Mouse (Mus musculus) bone marrow, adult 2 months (tissue): Measurements from ENCODE around the gene Mecom. TPM values are rescaled to one million over a fixed set of nuclear protein-coding genes. Genes with fewer than 3 reads are reported as not detected.

Source experiments
- H3K27ac ChIP-seq: fragments of 200-500 bp; 2 replicates; pipeline ENCODE4 v1.5.1; 2012; ENCODE audit warnings: low read depth, mild to moderate bottlenecking, control low read depth, inconsistent platforms, low read length; ENCODE audit not compliant: control insufficient read depth, poor library complexity, insufficient read depth
- H3K4me1 ChIP-seq: fragments of 200-500 bp; 2 replicates; pipeline ENCODE4 v1.6.1; 2011; ENCODE audit warnings: low read length; ENCODE audit not compliant: control insufficient read depth, insufficient read depth
- H3K4me3 ChIP-seq: fragments of 200-500 bp; replicated peaks from 2 replicates; pipeline ENCODE3; 2011; ENCODE audit warnings: mild to moderate bottlenecking, low read depth, low read length, control low read depth; ENCODE audit not compliant: control insufficient read depth
- CTCF ChIP-seq: fragments of 200-500 bp; IDR thresholded peaks from 2 replicates; pipeline ENCODE4 v1.5.1; 2011; ENCODE audit warnings: low read length, control low read depth; ENCODE audit not compliant: control insufficient read depth, insufficient read depth
- POLR2A ChIP-seq: fragments of 200-500 bp; IDR thresholded peaks from 2 replicates; pipeline ENCODE4 v1.6.1; 2011; ENCODE audit warnings: low read depth, mild to moderate bottlenecking, control low read depth, low read length, borderline replicate concordance; ENCODE audit not compliant: control insufficient read depth
- WGBS: fragments of 180-500 bp; shearing (Covaris S2); methylation state at CpG from one replicate; pipeline ENCODE4 v1.1.7; 2018; 5-methylcytosine and 5-hydroxymethylcytosine counted together
- polyA plus RNA-seq: library from polyadenylated mRNA; stranded (reverse); fragments of >200 nt; gene quantifications from 2 replicates; pipeline ENCODE4 v1.2.4, GENCODE M21; 2011; ENCODE audit warnings: low replicate concordance; ENCODE audit not compliant: missing spikeins, insufficient read depth, insufficient read length

Mecom gene
- polyA plus RNA-seq, 1 experiment, result 0.70 TPM

- WGBS, result 72% methylated on average over 3 of the region's 3 CpGs
- H3K4me1 ChIP-seq, result no peaks in the 10 kb centered on the region
- TF ChIP-seq POLR2A (no peak), CTCF (no peak)
- no peak overlapping the region for H3K4me3 ChIP-seq
- H3K27ac ChIP-seq, result no peak overlapping the region
Observed at GRCm38 (mm10) chr3:30212802-30213201, 335.0 kb downstream of the Mecom start.

DNA sequence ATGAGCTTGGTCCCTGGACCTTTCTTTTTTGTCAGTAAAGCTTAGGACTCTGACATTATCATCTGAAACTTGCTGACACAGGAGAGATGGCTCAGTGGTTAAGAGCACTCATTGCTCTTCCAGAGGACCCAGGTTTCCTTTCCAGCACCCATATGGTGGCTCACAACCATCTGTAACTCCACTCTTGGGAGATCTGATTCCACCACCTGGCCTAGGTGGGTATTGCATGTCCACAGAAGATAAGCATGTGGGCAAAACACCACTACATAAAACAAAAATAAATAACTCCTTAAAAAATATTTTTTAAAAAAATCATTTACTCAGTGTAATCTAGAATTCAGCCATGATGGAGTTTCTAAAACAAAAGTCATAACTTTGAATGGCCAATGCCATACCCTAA, 338.7 kb downstream of the Mecom start:
- no peak overlapping the region for H3K27ac ChIP-seq

DNA sequence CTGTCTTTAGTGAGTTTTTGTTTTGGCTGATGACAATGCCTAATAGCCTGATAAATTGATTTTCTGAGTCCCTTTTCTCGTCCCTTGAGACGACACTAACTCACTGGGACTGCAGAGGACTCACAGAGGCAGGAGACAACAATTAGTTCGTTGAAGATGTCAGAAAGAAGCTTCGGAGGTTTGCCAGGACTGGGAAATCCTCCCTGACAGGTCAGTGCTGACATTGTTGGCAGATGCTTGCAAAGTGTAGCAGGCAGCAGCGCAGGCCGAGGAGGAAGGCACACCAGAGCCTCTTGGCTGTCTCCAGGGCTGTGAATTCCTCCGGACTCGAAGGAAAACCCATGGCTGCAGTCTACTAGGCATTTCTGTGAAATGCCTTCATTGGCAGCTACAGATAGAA, 339.9 kb downstream of the Mecom start:
- H3K27ac ChIP-seq, result no peak overlapping the region
- no peak overlapping the region for H3K4me3 ChIP-seq
- WGBS, result 85% methylated on average over 8 of the region's 8 CpGs

More for the DNA sequence above, 338.7 kb downstream of the Mecom start:
- no peak overlapping the region for H3K4me3 ChIP-seq
- H3K4me1 ChIP-seq, result no peaks in the 10 kb centered on the region
- TF ChIP-seq POLR2A, result no peak
- no peak for TF ChIP-seq CTCF

DNA sequence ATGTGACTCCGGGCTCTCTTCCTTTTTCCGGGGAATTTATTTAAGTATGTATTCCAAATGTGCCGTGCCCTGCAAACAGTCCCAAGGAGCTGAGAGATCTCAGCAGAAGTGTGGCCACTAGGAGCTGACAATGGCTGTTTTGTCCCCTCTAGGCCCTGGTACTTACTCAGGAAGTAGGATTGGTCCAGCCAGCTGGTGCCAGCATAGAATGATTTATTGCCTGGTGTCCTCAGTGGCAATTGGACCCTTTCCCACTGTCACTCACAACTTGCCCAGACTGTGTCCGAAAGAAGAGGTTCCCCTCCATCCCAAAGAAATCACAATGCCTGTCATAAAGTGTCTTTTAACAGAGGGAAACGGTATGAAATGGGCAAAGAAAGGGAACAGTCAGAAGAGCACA, 340.4 kb downstream of the Mecom start:
- H3K4me3 ChIP-seq, result no peak overlapping the region
- H3K4me1 ChIP-seq, result no peaks in the 10 kb centered on the region
- TF ChIP-seq CTCF, result no peak
- no peak for TF ChIP-seq POLR2A
- 55% methylated on average over 5 of the region's 5 CpGs for WGBS
- H3K27ac ChIP-seq, result no peak overlapping the region

More for the DNA sequence above, 339.9 kb downstream of the Mecom start:
- TF ChIP-seq POLR2A (no peak), CTCF (no peak)
- no peaks in the 10 kb centered on the region for H3K4me1 ChIP-seq

DNA sequence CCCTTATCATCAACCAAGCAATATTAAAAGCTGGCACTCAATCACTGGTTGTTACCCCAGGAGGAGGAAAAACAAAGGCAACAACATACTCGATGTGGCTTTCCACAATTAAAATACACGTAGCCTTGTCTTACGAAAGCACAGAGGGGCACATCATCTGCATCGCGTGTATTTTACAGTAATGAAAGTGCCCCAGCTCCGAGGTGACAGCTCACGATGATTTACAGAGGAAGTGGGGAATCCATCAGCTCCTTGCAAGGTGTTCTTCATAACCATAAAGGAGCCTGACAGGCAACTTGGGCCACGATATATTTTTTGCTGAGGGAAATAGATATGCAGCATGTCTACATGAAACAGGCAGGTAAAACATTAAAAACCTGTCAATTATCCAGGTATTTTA, 341.7 kb downstream of the Mecom start:
- H3K4me1 ChIP-seq, result no peaks in the 10 kb centered on the region
- H3K4me3 ChIP-seq, result no peak overlapping the region
- H3K27ac ChIP-seq, result no peak overlapping the region
- TF ChIP-seq POLR2A (no peak), CTCF (no peak)
- WGBS, result 3% methylated on average over 8 of the region's 8 CpGs

DNA sequence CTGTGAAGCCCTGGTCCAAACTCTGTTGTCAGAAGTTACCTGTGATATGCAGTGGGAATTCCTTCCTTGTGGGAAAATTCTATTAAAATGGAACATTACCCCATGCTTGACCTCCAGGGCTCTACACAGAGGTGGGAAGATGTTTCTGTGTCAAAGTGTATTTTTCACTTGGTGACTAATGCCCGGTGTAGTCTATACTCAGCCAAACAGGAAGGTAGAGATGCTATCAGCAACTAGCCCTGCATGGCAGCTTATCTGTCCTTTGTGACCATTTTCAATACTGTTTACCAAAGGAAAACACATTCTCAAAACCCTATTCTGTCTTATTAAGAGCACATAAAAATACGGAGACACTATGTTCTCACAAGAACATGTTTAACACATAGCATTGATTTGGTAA, 344.0 kb downstream of the Mecom start:
- no peak overlapping the region for H3K4me3 ChIP-seq
- H3K27ac ChIP-seq, result no peak overlapping the region
- no peaks in the 10 kb centered on the region for H3K4me1 ChIP-seq
- TF ChIP-seq CTCF (no peak), POLR2A (no peak)
- 38% methylated on average over 2 of the region's 2 CpGs for WGBS

DNA sequence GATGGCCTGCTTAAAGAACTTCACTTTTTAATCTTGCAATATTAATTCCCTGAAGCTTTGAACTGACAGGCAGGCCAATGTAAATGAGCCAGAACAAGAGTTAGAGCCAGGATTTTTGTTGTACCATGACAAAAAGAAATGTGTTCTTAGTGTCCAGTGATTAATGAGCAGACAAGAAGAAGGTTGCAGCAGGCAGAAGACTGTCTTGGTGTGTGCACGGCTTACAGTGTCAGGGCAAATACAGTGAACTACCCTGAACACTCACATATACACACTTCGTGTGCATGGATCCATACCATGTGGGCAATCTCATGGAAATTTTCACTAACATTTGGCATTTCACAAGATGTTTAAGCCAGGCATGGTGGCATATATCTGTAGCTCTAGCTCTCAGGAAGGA, 349.0 kb downstream of the Mecom start:
- H3K4me3 ChIP-seq, result no peak overlapping the region
- TF ChIP-seq POLR2A (no peak), CTCF (no peak)
- no peak overlapping the region for H3K27ac ChIP-seq
- no peaks in the 10 kb centered on the region for H3K4me1 ChIP-seq
- WGBS, result 76% methylated on average over 2 of the region's 2 CpGs

- H3K4me1 ChIP-seq, result no peaks in the 10 kb centered on the region
- H3K27ac ChIP-seq, result no peak overlapping the region
- H3K4me3 ChIP-seq, result no peak overlapping the region
- TF ChIP-seq CTCF (no peak), POLR2A (no peak)
- 88% methylated on average over 5 of the region's 5 CpGs for WGBS
Observed at GRCm38 (mm10) chr3:30198227-30198626, 349.6 kb downstream of the Mecom start.

GRCm38 (mm10) chr3:30195186-30195585, 352.6 kb downstream of the Mecom start:
- no peak overlapping the region for H3K4me3 ChIP-seq
- 74% methylated on average over 3 of the region's 3 CpGs for whole genome bisulfite sequencing
- H3K27ac ChIP-seq, result no peak overlapping the region
- TF ChIP-seq POLR2A, result no peak
- TF ChIP-seq CTCF, result no peak
- H3K4me1 ChIP-seq, result no peaks in the 10 kb centered on the region
